Mouse (Mus musculus) heart, postnatal 0 days (tissue): ENCODE measurements around the gene Gm47996. TPM values are rescaled to one million over a fixed set of nuclear protein-coding genes. Genes with fewer than 3 reads are reported as not detected.

Source experiments
- ATAC-seq: fragments of 200-750 bp; cut with Nextera tagmentation; 2 replicates; pipeline ENCODE4 v1.8.0; 2017; ENCODE audit warnings: low read depth, moderate number of reproducible peaks, moderate library complexity; ENCODE audit not compliant: insufficient read depth
- DNase-seq: peaks from one replicate; pipeline ENCODE4 v3.0.0-alpha.2; 2016; ENCODE audit warnings: low spot score
- H3K27ac ChIP-seq: fragments of 300-500 bp; sonication (generic); 2 replicates; pipeline ENCODE4 v1.5.1; 2014; ENCODE audit warnings: low read depth, mild to moderate bottlenecking
- H3K27me3 ChIP-seq: fragments of 300-500 bp; sonication (generic); 2 replicates; pipeline ENCODE4 v1.6.1; 2014; ENCODE audit warnings: low read length, mixed read lengths; ENCODE audit not compliant: control insufficient read depth, insufficient read depth
- H3K36me3 ChIP-seq: fragments of 300-500 bp; sonication (generic); replicated peaks from 2 replicates; pipeline ENCODE4 v1.6.1; 2014; ENCODE audit warnings: low read length, mixed read lengths; ENCODE audit not compliant: control insufficient read depth, insufficient read depth
- H3K4me1 ChIP-seq: fragments of 300-500 bp; sonication (generic); 2 replicates; pipeline ENCODE4 v1.6.1; 2014; ENCODE audit warnings: antibody characterized with exemption; ENCODE audit not compliant: control insufficient read depth, insufficient read depth
- H3K4me2 ChIP-seq: fragments of 300-500 bp; sonication (generic); 2 replicates; pipeline ENCODE4 v1.6.1; 2014; ENCODE audit warnings: low read depth, mild to moderate bottlenecking, low read length, moderate library complexity
- H3K4me3 ChIP-seq: fragments of 300-500 bp; sonication (generic); 2 replicates; pipeline ENCODE4 v1.5.1; 2014; ENCODE audit warnings: low read depth, low read length
- H3K9ac ChIP-seq: fragments of 300-500 bp; sonication (generic); replicated peaks from 2 replicates; pipeline ENCODE4 v1.6.1; 2014; ENCODE audit warnings: low read depth, low read length, mixed read lengths
- H3K9me3 ChIP-seq: fragments of 300-500 bp; sonication (generic); replicated peaks from 2 replicates; pipeline ENCODE4 v1.6.1; 2016; ENCODE audit warnings: low read length; ENCODE audit not compliant: control insufficient read depth
- CTCF ChIP-seq: IDR thresholded peaks from 2 replicates; pipeline ENCODE4 v1.5.1; 2016; ENCODE audit warnings: antibody characterized with exemption, control low read depth, low read depth
- EP300 ChIP-seq: IDR thresholded peaks from 2 replicates; pipeline ENCODE4 v1.6.1; 2016; ENCODE audit warnings: antibody characterized with exemption, low read depth
- WGBS: fragments of 180-500 bp; shearing (Covaris S2); extraction: QIAGEN DNeasy Blood & Tissue Kit; methylation state at CpG from one replicate; pipeline ENCODE4 v1.1.7; 2014; 5-methylcytosine and 5-hydroxymethylcytosine counted together
- polyA plus RNA-seq: library from polyadenylated mRNA; unstranded; fragments of >200 nt; fragmentation: Nextera tagmentation; extraction: Ambion mirVana; gene quantifications from 2 replicates; pipeline ENCODE4 v1.2.1, GENCODE M21; 2015
- total RNA-seq: library from RNA; depleted of rRNA; stranded (reverse); fragments of >200 nt; gene quantifications from 2 replicates; pipeline ENCODE4 v1.2.3, GENCODE M21; 2014; ENCODE audit warnings: low replicate concordance

Gm47996 gene
- total and polyA plus RNA-seq, 2 experiments from 2014 or later = not detected

GRCm38 (mm10) chr1:151237780-151238179, 27.8 kb downstream of the Gm47996 start:
- 53% methylated on average over 3 of the region's 3 CpGs for WGBS
- peaks cover 9% of the 10 kb centered on the region; the same call in 1 of the 2 replicates for H3K4me1 ChIP-seq
- H3K4me3 ChIP-seq = no peak overlapping the region
- DNase-seq = no peak
- H3K4me2 ChIP-seq = no peak overlapping the region
- TF ChIP-seq CTCF = no peak
- no peak for ATAC-seq
- H3K27me3 ChIP-seq = no peaks in the 10 kb centered on the region
- no peak overlapping the region for H3K27ac ChIP-seq
- H3K9me3 ChIP-seq = peaks cover 8% of the 10 kb centered on the region; the same call in 1 of the 2 replicates
- H3K36me3 ChIP-seq = no peaks in the 10 kb centered on the region
- H3K9ac ChIP-seq = no peak overlapping the region

GRCm38 (mm10) chr1:151243332-151243731, 33.4 kb downstream of the Gm47996 start:
- Histone ChIP-seq H3K4me2 (no peak overlapping the region), H3K27me3 (no peaks in the 10 kb centered on the region), H3K9me3 (0 out of 2 replicates have a peak, but pooled peaks cover 3% of the 10 kb centered on the region), H3K36me3 (no peaks in the 10 kb centered on the region), H3K27ac (no peak overlapping the region), H3K9ac (no peak overlapping the region), H3K4me1 (no peaks in the 10 kb centered on the region), H3K4me3 (no peak overlapping the region)
- DNase-seq (no peak), ATAC-seq (no peak)
- TF ChIP-seq CTCF = no peak
- no peak for TF ChIP-seq EP300
- WGBS = 83% methylated on average over 4 of the region's 4 CpGs

GRCm38 (mm10) chr1:151244013-151244412, 34.1 kb downstream of the Gm47996 start:
- no peak overlapping the region for H3K9ac ChIP-seq
- no peak for TF ChIP-seq EP300
- no peak for TF ChIP-seq CTCF
- 91% methylated on average over 5 of the region's 5 CpGs for WGBS
- no peak overlapping the region for H3K4me2 ChIP-seq
- no peak for DNase-seq
- H3K4me1 ChIP-seq = no peaks in the 10 kb centered on the region
- no peaks in the 10 kb centered on the region for H3K36me3 ChIP-seq
- 0 out of 2 replicates have a peak, but pooled peaks cover 3% of the 10 kb centered on the region for H3K9me3 ChIP-seq
- ATAC-seq = no peak
- H3K27me3 ChIP-seq = no peaks in the 10 kb centered on the region
- H3K4me3 ChIP-seq = no peak overlapping the region
- no peak overlapping the region for H3K27ac ChIP-seq

- Histone ChIP-seq H3K36me3 (no peaks in the 10 kb centered on the region), H3K27ac (no peak overlapping the region), H3K9me3 (0 out of 2 replicates have a peak, but pooled peaks cover 3% of the 10 kb centered on the region), H3K27me3 (no peaks in the 10 kb centered on the region), H3K4me2 (no peak overlapping the region), H3K4me1 (no peaks in the 10 kb centered on the region), H3K9ac (no peak overlapping the region), H3K4me3 (no peak overlapping the region)
- ATAC-seq = no peak
- WGBS = 85% methylated on average over 4 of the region's 4 CpGs
- TF ChIP-seq EP300 = no peak
- TF ChIP-seq CTCF = no peak
- DNase-seq = no peak
These were observed 34.8 kb downstream of the Gm47996 start for GRCm38 (mm10) chr1:151244761-151245160.

- no peaks in the 10 kb centered on the region for H3K36me3 ChIP-seq
- TF ChIP-seq EP300 = no peak
- TF ChIP-seq CTCF = no peak
- ATAC-seq = no peak
- no peak overlapping the region for H3K27ac ChIP-seq
- 0 out of 2 replicates have a peak, but pooled peaks cover 3% of the 10 kb centered on the region for H3K9me3 ChIP-seq
- no peak overlapping the region for H3K4me3 ChIP-seq
- no peak overlapping the region for H3K4me2 ChIP-seq
- H3K9ac ChIP-seq = no peak overlapping the region
- 89% methylated on average over 10 of the region's 10 CpGs for WGBS
- H3K4me1 ChIP-seq = no peaks in the 10 kb centered on the region
- no peak for DNase-seq
- no peaks in the 10 kb centered on the region for H3K27me3 ChIP-seq
These were observed 35.2 kb downstream of the Gm47996 start for GRCm38 (mm10) chr1:151245165-151245564.

GRCm38 (mm10) chr1:151245846-151246245, 35.9 kb downstream of the Gm47996 start:
- WGBS = 61% methylated on average over 2 of the region's 2 CpGs
- Histone ChIP-seq H3K4me3 (no peak overlapping the region), H3K36me3 (no peaks in the 10 kb centered on the region), H3K27ac (no peak overlapping the region), H3K4me1 (0 out of 2 replicates have a peak, but pooled peaks cover 4% of the 10 kb centered on the region), H3K9ac (no peak overlapping the region), H3K9me3 (no peaks in the 10 kb centered on the region), H3K4me2 (no peak overlapping the region), H3K27me3 (no peaks in the 10 kb centered on the region)
- TF ChIP-seq CTCF (no peak), EP300 (no peak)
- no peak for DNase-seq
- no peak for ATAC-seq
